Mouse (Mus musculus) kidney, adult 18-20 months (tissue): ENCODE data around the gene Ccr9.
"Not testable (repeated sequence)": the region's sequence is repeated elsewhere in the genome, so short reads cannot be mapped to it uniquely, and the experiment has no call there.

Experiments
- DNase-seq: peaks from one replicate; pipeline ENCODE4 v3.0.0; 2021

Ccr9 gene

GRCm38 (mm10) chr9:123717186-123718008 lies 39.2 kb downstream of the Ccr9 start, which contains the start of gene Lztfl1:
TSS of gene Lztfl1 (minus strand) at chr9:123717697.
- peak; percentile 96 for DNase-seq

- DNase-seq: no peak
Measured at GRCm38 (mm10) chr9:123722737-123723493, 44.7 kb downstream of the Ccr9 start.

GRCm38 (mm10) chr9:123731271-123731670 lies 53.0 kb downstream of the Ccr9 start:
- DNase-seq: no peak

GRCm38 (mm10) chr9:123734133-123734532 lies 55.9 kb downstream of the Ccr9 start:
- DNase-seq: no peak

- no peak for DNase-seq
Measured at GRCm38 (mm10) chr9:123740799-123741198, 62.6 kb downstream of the Ccr9 start.

- DNase-seq: not testable (repeated sequence)
Measured at GRCm38 (mm10) chr9:123749687-123750086, 71.4 kb downstream of the Ccr9 start.

GRCm38 (mm10) chr9:123754333-123754732 lies 76.1 kb downstream of the Ccr9 start:
- no peak for DNase-seq

- no peak for DNase-seq
Measured at GRCm38 (mm10) chr9:123756752-123757151, 78.5 kb downstream of the Ccr9 start.

GRCm38 (mm10) chr9:123757326-123757725 lies 79.1 kb downstream of the Ccr9 start:
- DNase-seq: no peak

GRCm38 (mm10) chr9:123758156-123758555 lies 79.9 kb downstream of the Ccr9 start:
- no peak for DNase-seq

GRCm38 (mm10) chr9:123758645-123759044 lies 80.4 kb downstream of the Ccr9 start:
- DNase-seq: no peak

GRCm38 (mm10) chr9:123760806-123761205 lies 82.6 kb downstream of the Ccr9 start:
- no peak for DNase-seq

- DNase-seq: no peak
Measured at GRCm38 (mm10) chr9:123762886-123763285, 84.6 kb downstream of the Ccr9 start.

- no peak for DNase-seq
Measured at GRCm38 (mm10) chr9:123763771-123764170, 85.5 kb downstream of the Ccr9 start.

GRCm38 (mm10) chr9:123766996-123767395 lies 88.8 kb downstream of the Ccr9 start:
- no peak for DNase-seq

- DNase-seq: no peak
Measured at GRCm38 (mm10) chr9:123768443-123768842, 90.2 kb downstream of the Ccr9 start.

GRCm38 (mm10) chr9:123769532-123769931 lies 91.3 kb downstream of the Ccr9 start:
- no peak for DNase-seq

GRCm38 (mm10) chr9:123773299-123773698 lies 95.1 kb downstream of the Ccr9 start:
- DNase-seq: not testable (repeated sequence)

- no peak for DNase-seq
Measured at GRCm38 (mm10) chr9:123788855-123789529, 110.8 kb downstream of the Ccr9 start.

GRCm38 (mm10) chr9:123796174-123796573 lies 117.9 kb downstream of the Ccr9 start:
- DNase-seq: peak; percentile 33

GRCm38 (mm10) chr9:123801527-123801926 lies 123.3 kb downstream of the Ccr9 start:
- DNase-seq: no peak

GRCm38 (mm10) chr9:123802421-123802820 lies 124.2 kb downstream of the Ccr9 start:
- DNase-seq: no peak

GRCm38 (mm10) chr9:123802896-123803295 lies 124.7 kb downstream of the Ccr9 start:
- DNase-seq: no peak
